Mouse (Mus musculus): ENCODE results near the gene Ppp1r9b. TPM values are rescaled to one million over a fixed set of nuclear protein-coding genes. Genes with fewer than 3 reads are reported as not detected.
"Not testable (repeated sequence)": the region's sequence is repeated elsewhere in the genome, so short reads cannot be mapped to it uniquely, and the experiment has no call there.

Gene Ppp1r9b
- polyA plus RNA-seq, 1 experiment from 2014 or later: 11.0 TPM

GRCm38 (mm10) chr11:95008661-95009628, 18.1 kb downstream of the Ppp1r9b start:
- Histone ChIP-seq H3K36me3 (peaks cover 19% of the 10 kb centered on the region; the same call in 1 of the 2 replicates), H3K4me3 (replicated peaks) (peak overlapping the region; percentile 70), H3K4me2 (replicated peaks) (peak overlapping the region; percentile 88), H3K4me1 (peaks cover 60% of the 10 kb centered on the region), H3K27ac (replicated peaks) (peak overlapping the region; percentile 94), H3K27me3 (no peaks in the 10 kb centered on the region), H3K9me3 (replicated peaks) (no peaks in the 10 kb centered on the region), H3K9ac (peak overlapping the region; percentile 77)
- ATAC-seq (ENCODE audit: insufficient number of reproducible peaks, low FRiP score, low TSS enrichment, low read depth): no peak; the same call in 1 of the 2 replicates
- WGBS: 31% methylated on average over 15 of the region's 15 CpGs

GRCm38 (mm10) chr11:95009629-95010014, 18.8 kb downstream of the Ppp1r9b start, which contains the start of gene Samd14:
Gene Samd14 (plus strand): TSS chr11:95009879.
- Histone ChIP-seq H3K27ac (replicated peaks) (peak within 1 kb of the TSS; percentile 94), H3K27me3 (no peaks in the 10 kb centered on the region), H3K4me3 (replicated peaks) (peak within 1 kb of the TSS; percentile 70), H3K9ac (peak within 1 kb of the TSS; percentile 77), H3K36me3 (peaks cover 13% of the 10 kb centered on the region), H3K4me1 (peaks cover 60% of the 10 kb centered on the region), H3K4me2 (replicated peaks) (peak within 1 kb of the TSS; percentile 88), H3K9me3 (replicated peaks) (no peaks in the 10 kb centered on the region)
- ATAC-seq (ENCODE audit: insufficient number of reproducible peaks, low FRiP score, low TSS enrichment, low read depth): peak; percentile 81
- under 1% methylated on average over 29 of the region's 32 CpGs for WGBS

GRCm38 (mm10) chr11:95010141-95010739, 19.4 kb downstream of the Ppp1r9b start:
- ATAC-seq (ENCODE audit: insufficient number of reproducible peaks, low FRiP score, low TSS enrichment, low read depth): peak; percentile 30; the same call in 1 of the 2 replicates
- Histone ChIP-seq H3K9ac (peak overlapping the region; percentile 77), H3K27ac (replicated peaks) (peak overlapping the region; percentile 94), H3K27me3 (no peaks in the 10 kb centered on the region), H3K36me3 (peaks cover 9% of the 10 kb centered on the region), H3K4me2 (replicated peaks) (peak overlapping the region; percentile 88), H3K4me3 (replicated peaks) (peak overlapping the region; percentile 70), H3K4me1 (peaks cover 60% of the 10 kb centered on the region), H3K9me3 (replicated peaks) (no peaks in the 10 kb centered on the region)
- WGBS: 2% methylated on average over 27 of the region's 40 CpGs

DNA sequence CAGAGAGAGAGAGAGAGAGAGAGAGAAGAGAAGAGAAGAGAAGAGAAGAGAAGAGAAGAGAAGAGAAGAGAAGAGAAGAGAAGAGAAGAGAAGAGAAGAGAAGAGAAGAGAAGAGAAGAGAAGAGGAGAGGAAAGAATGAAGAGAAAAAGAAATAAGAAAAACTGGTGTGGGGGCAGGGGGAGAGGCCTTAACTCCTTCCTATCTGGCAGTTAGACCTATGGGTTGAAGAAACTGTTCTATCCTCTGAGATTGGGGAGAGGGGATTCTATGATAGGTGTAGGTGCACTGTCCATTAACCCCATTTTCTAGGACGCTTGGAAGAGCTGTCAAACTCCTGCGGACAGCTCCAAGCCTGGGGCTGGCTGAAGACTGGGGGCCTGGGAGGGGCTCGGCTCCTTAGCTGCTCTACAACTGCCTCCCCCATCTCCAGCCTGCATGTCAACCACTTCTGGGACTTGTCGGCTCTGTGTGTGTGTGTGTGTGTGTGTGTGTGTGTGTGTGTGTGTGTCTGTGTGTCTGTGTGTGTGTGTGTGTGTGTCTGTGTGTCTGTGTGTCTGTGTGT, 20.1 kb downstream of the Ppp1r9b start:
- not testable (repeated sequence) for H3K36me3 ChIP-seq; H3K27ac ChIP-seq (replicated peaks); ATAC-seq (ENCODE audit: insufficient number of reproducible peaks, low FRiP score, low TSS enrichment, low read depth); H3K27me3 ChIP-seq; H3K9me3 ChIP-seq (replicated peaks)
- Histone ChIP-seq H3K4me1 (peaks cover 53% of the 10 kb centered on the region), H3K9ac (0 out of 2 replicates have a peak overlapping the region, but pooled peaks have one; percentile 24), H3K4me3 (replicated peaks) (peak overlapping the region; percentile 70), H3K4me2 (replicated peaks) (peak overlapping the region; percentile 88)
- WGBS: 6% methylated on average over 4 of the region's 4 CpGs

DNA sequence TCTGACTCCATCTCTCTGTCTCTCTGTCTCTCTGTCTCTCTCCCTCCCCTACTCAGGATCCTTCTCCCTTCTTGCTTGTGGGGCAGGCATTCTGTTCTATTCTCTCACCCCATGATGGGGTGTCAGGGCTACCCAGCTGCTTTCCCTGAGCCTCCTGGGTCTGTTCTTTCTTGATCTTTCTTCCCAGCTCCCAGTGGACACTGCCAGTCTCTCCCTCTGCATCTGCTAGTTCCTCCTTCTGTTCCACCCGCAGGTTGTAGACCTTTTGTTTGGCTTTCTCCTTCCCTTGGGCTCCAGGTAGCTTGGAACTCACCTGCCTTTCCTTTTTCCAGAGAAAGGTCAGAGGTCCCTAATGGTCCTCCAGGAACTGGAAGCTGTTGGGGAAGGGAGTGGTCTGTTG, 20.6 kb downstream of the Ppp1r9b start:
- Histone ChIP-seq H3K4me1 (peaks cover 48% of the 10 kb centered on the region), H3K36me3 (peaks cover 10% of the 10 kb centered on the region), H3K27me3 (no peaks in the 10 kb centered on the region), H3K4me3 (replicated peaks) (peak overlapping the region; percentile 70), H3K9ac (peak overlapping the region; percentile 12; the same call in 1 of the 2 replicates), H3K9me3 (replicated peaks) (no peaks in the 10 kb centered on the region), H3K27ac (replicated peaks) (no peak overlapping the region), H3K4me2 (replicated peaks) (peak overlapping the region; percentile 88)
- 50% methylated on average over 1 of the region's 1 CpGs for WGBS
- ATAC-seq (ENCODE audit: insufficient number of reproducible peaks, low FRiP score, low TSS enrichment, low read depth): no peak

DNA sequence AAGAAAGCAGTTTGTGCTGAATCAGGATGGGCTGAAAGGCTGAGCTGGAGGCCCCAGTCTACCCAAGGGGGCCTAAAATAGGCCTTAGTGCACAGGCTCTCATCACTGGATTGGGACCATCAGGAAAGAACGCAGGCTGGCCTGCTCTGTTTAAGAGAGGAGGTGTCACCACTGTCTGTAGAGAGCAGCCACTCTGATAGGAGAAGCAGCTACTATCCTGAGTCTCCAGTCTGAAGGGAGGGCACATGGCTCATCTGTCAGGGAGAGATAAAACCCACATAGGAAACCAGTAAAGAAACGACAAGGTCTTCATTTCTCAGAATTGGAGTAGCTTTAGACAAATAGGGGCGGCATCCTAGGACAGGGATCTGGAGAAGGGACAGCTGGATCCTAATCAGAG, 21.2 kb downstream of the Ppp1r9b start:
- H3K36me3 ChIP-seq: peaks cover 10% of the 10 kb centered on the region
- 0 out of 2 replicates have a peak overlapping the region, but pooled peaks have one; percentile 9 for H3K9ac ChIP-seq
- no peaks in the 10 kb centered on the region for H3K27me3 ChIP-seq
- H3K4me2 ChIP-seq (replicated peaks): peak overlapping the region; percentile 88; the same call in 1 of the 2 replicates
- no peak for ATAC-seq (ENCODE audit: insufficient number of reproducible peaks, low FRiP score, low TSS enrichment, low read depth)
- no peak overlapping the region for H3K27ac ChIP-seq (replicated peaks)
- peaks cover 42% of the 10 kb centered on the region for H3K4me1 ChIP-seq
- 52% methylated on average over 3 of the region's 3 CpGs for WGBS
- H3K9me3 ChIP-seq (replicated peaks): no peaks in the 10 kb centered on the region
- H3K4me3 ChIP-seq (replicated peaks): peak overlapping the region; percentile 70; the same call in 1 of the 2 replicates

DNA sequence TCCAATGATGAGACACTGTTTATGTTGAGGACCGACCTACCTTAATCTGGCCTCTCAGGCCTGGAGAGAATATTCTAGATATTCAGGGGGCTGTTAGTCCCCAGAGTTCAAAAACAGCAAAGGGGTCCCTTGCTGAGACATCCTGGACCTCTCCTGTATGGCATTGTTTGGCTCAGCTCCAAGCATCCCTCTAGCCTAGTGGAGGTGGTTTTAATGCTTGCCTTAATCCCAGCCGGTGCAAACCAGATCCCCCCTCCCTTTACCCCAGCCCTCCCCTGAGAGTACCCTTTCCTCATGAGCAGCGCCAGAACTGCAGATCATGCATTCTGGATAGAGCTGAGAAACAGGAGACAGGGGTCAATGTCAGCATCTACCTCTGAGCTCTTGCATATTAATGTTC, 21.7 kb downstream of the Ppp1r9b start:
- no peak overlapping the region for H3K4me3 ChIP-seq (replicated peaks)
- H3K27ac ChIP-seq (replicated peaks): no peak overlapping the region
- WGBS: 35% methylated on average over 3 of the region's 3 CpGs
- H3K4me1 ChIP-seq: peaks cover 38% of the 10 kb centered on the region
- H3K9ac ChIP-seq: 0 out of 2 replicates have a peak overlapping the region, but pooled peaks have one; percentile 9
- peaks cover 10% of the 10 kb centered on the region for H3K36me3 ChIP-seq
- no peaks in the 10 kb centered on the region for H3K9me3 ChIP-seq (replicated peaks)
- H3K27me3 ChIP-seq: no peaks in the 10 kb centered on the region
- H3K4me2 ChIP-seq (replicated peaks): 0 out of 2 replicates have a peak overlapping the region, but pooled peaks have one; percentile 10
- ATAC-seq (ENCODE audit: insufficient number of reproducible peaks, low FRiP score, low TSS enrichment, low read depth): no peak

GRCm38 (mm10) chr11:95015484-95015883, 24.6 kb downstream of the Ppp1r9b start:
- peaks cover 21% of the 10 kb centered on the region for H3K4me1 ChIP-seq
- H3K27ac ChIP-seq (replicated peaks): no peak overlapping the region
- no peak overlapping the region for H3K4me2 ChIP-seq (replicated peaks)
- H3K9me3 ChIP-seq (replicated peaks): no peaks in the 10 kb centered on the region
- 82% methylated on average over 3 of the region's 3 CpGs for WGBS
- H3K9ac ChIP-seq: no peak overlapping the region; the same call in 1 of the 2 replicates
- H3K27me3 ChIP-seq: no peaks in the 10 kb centered on the region
- ATAC-seq (ENCODE audit: insufficient number of reproducible peaks, low FRiP score, low TSS enrichment, low read depth): no peak
- H3K36me3 ChIP-seq: peaks cover 29% of the 10 kb centered on the region
- no peak overlapping the region for H3K4me3 ChIP-seq (replicated peaks)

GRCm38 (mm10) chr11:95022237-95022992, 31.6 kb downstream of the Ppp1r9b start:
- Histone ChIP-seq H3K27me3 (no peaks in the 10 kb centered on the region), H3K9ac (no peak overlapping the region), H3K4me1 (no peaks in the 10 kb centered on the region), H3K4me2 (replicated peaks) (no peak overlapping the region), H3K4me3 (replicated peaks) (no peak overlapping the region), H3K27ac (replicated peaks) (no peak overlapping the region), H3K9me3 (replicated peaks) (no peaks in the 10 kb centered on the region), H3K36me3 (peaks cover 65% of the 10 kb centered on the region)
- no peak for ATAC-seq (ENCODE audit: insufficient number of reproducible peaks, low FRiP score, low TSS enrichment, low read depth)
- 79% methylated on average over 10 of the region's 10 CpGs for WGBS

GRCm38 (mm10) chr11:95023481-95023880, 32.6 kb downstream of the Ppp1r9b start:
- H3K4me2 ChIP-seq (replicated peaks): no peak overlapping the region
- H3K4me1 ChIP-seq: no peaks in the 10 kb centered on the region
- no peaks in the 10 kb centered on the region for H3K27me3 ChIP-seq
- no peak overlapping the region for H3K27ac ChIP-seq (replicated peaks)
- H3K4me3 ChIP-seq (replicated peaks): no peak overlapping the region
- WGBS: 93% methylated on average over 9 of the region's 9 CpGs
- no peak for ATAC-seq (ENCODE audit: insufficient number of reproducible peaks, low FRiP score, low TSS enrichment, low read depth)
- no peak overlapping the region for H3K9ac ChIP-seq
- peaks cover 65% of the 10 kb centered on the region for H3K36me3 ChIP-seq
- H3K9me3 ChIP-seq (replicated peaks): no peaks in the 10 kb centered on the region
